Mouse (Mus musculus) lung, postnatal 0 days (tissue): ENCODE data around the gene Rhox12. TPM values are rescaled to one million over a fixed set of nuclear protein-coding genes. Genes with fewer than 3 reads are reported as not detected.

Experiments used
- ATAC-seq: fragments of 200-750 bp; cut with Nextera tagmentation; 2 replicates; pipeline ENCODE4 v1.8.0; 2017; ENCODE audit warnings: moderate library complexity
- DNase-seq: peaks from one replicate; pipeline ENCODE4 v3.0.0-alpha.2; 2016; ENCODE audit warnings: low spot score
- H3K27ac ChIP-seq: fragments of 300-500 bp; sonication (generic); 2 replicates; pipeline ENCODE4 v1.5.1; 2014; ENCODE audit warnings: antibody characterized with exemption, mild to moderate bottlenecking, low read length, mixed read lengths
- H3K27me3 ChIP-seq: fragments of 300-500 bp; sonication (generic); replicated peaks from 2 replicates; pipeline ENCODE4 v1.6.1; 2014; ENCODE audit warnings: low read length, mixed read lengths; ENCODE audit not compliant: insufficient read depth
- H3K36me3 ChIP-seq: fragments of 300-500 bp; sonication (generic); 2 replicates; pipeline ENCODE4 v1.6.1; 2014; ENCODE audit warnings: low read length, mixed read lengths; ENCODE audit not compliant: insufficient read depth
- H3K4me1 ChIP-seq: fragments of 300-500 bp; sonication (generic); 2 replicates; pipeline ENCODE4 v1.6.1; 2014; ENCODE audit warnings: antibody characterized with exemption, low read depth, low read length, mixed read lengths; ENCODE audit not compliant: insufficient read depth
- H3K4me2 ChIP-seq: fragments of 300-500 bp; sonication (generic); replicated peaks from 2 replicates; pipeline ENCODE4 v1.6.1; 2014; ENCODE audit warnings: low read depth, mild to moderate bottlenecking, low read length, moderate library complexity, mixed read lengths
- H3K4me3 ChIP-seq: fragments of 300-500 bp; sonication (generic); 2 replicates; pipeline ENCODE4 v1.5.1; 2014; ENCODE audit warnings: low read depth, low read length
- H3K9ac ChIP-seq: fragments of 300-500 bp; sonication (generic); replicated peaks from 2 replicates; pipeline ENCODE4 v1.6.1; 2014; ENCODE audit warnings: low read depth, mild to moderate bottlenecking
- H3K9me3 ChIP-seq: fragments of 300-500 bp; sonication (generic); 2 replicates; pipeline ENCODE4 v1.6.1; 2016; ENCODE audit warnings: low read length, mixed read lengths
- CTCF ChIP-seq: IDR thresholded peaks from 2 replicates; pipeline ENCODE4 v1.5.1; 2016; ENCODE audit warnings: antibody characterized with exemption, mild to moderate bottlenecking
- EP300 ChIP-seq: IDR thresholded peaks from 2 replicates; pipeline ENCODE4 v1.6.1; 2016; ENCODE audit warnings: antibody characterized with exemption, mild to moderate bottlenecking, control low read depth
- WGBS: fragments of 180-500 bp; shearing (Covaris S2); extraction: QIAGEN DNeasy Blood & Tissue Kit; methylation state at CpG from one replicate; pipeline ENCODE4 v1.1.7; 2014; 5-methylcytosine and 5-hydroxymethylcytosine counted together
- polyA plus RNA-seq: library from polyadenylated mRNA; unstranded; fragments of >200 nt; fragmentation: Nextera tagmentation; extraction: Ambion mirVana; gene quantifications from 2 replicates; pipeline ENCODE4 v1.2.1, GENCODE M21; 2015

The Rhox12 gene
- polyA plus RNA-seq = not detected in 2 replicates

GRCm38 (mm10) chrX:38110807-38111206 lies at the start of gene Rhox12:
Gene Rhox12 (minus strand): TSS chrX:38110907.
- 73% methylated on average over 4 of the region's 4 CpGs for whole genome bisulfite sequencing
- no peak for ATAC-seq

DNA sequence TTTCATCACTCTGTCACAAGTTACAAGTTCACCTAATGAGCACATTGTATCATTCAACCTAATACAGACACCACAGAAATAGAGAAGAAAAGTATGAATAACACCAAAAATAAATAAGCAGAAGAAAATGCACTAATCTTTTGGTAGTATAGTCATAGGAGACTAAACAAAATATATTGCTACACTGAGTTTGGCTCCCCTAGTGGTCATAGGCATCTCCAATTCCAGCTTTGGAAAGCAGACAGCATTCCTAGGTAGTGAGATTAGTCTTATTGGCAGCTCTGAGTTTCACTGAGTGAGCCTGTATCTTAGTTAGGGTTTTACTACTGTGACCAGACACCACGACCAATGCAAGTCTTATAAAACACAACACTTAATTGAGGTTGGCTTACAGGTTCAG lies 48.4 kb upstream of the Rhox12 start:
- H3K4me3 ChIP-seq = no peak overlapping the region
- no peaks in the 10 kb centered on the region for H3K36me3 ChIP-seq
- WGBS = 62% methylated on average over 1 of the region's 1 CpGs
- DNase-seq (no peak), ATAC-seq (no peak)
- no peak overlapping the region for H3K4me2 ChIP-seq
- H3K27ac ChIP-seq = no peak overlapping the region
- H3K9me3 ChIP-seq = no peaks in the 10 kb centered on the region
- no peak overlapping the region for H3K9ac ChIP-seq
- TF ChIP-seq EP300 (no peak), CTCF (peak; percentile 44)
- H3K27me3 ChIP-seq = no peaks in the 10 kb centered on the region
- H3K4me1 ChIP-seq = no peaks in the 10 kb centered on the region

More at GRCm38 (mm10) chrX:38110807-38111206, at the start of gene Rhox12:
- Histone ChIP-seq H3K4me1 (no peaks in the 10 kb centered on the region), H3K36me3 (no peaks in the 10 kb centered on the region), H3K9ac (no peak within 1 kb of the TSS), H3K4me3 (no peak within 1 kb of the TSS), H3K9me3 (no peaks in the 10 kb centered on the region), H3K4me2 (no peak within 1 kb of the TSS), H3K27me3 (no peaks in the 10 kb centered on the region), H3K27ac (no peak within 1 kb of the TSS)
- TF ChIP-seq EP300 (no peak), CTCF (no peak)
- DNase-seq = no peak

GRCm38 (mm10) chrX:38121478-38121877 lies 10.8 kb upstream of the Rhox12 start:
- H3K4me3 ChIP-seq = no peak overlapping the region
- no peaks in the 10 kb centered on the region for H3K9me3 ChIP-seq
- ATAC-seq (no peak), DNase-seq (no peak)
- H3K9ac ChIP-seq = no peak overlapping the region
- H3K27me3 ChIP-seq = no peaks in the 10 kb centered on the region
- no peak overlapping the region for H3K27ac ChIP-seq
- H3K4me2 ChIP-seq = no peak overlapping the region
- no peaks in the 10 kb centered on the region for H3K36me3 ChIP-seq
- TF ChIP-seq CTCF (no peak), EP300 (no peak)
- H3K4me1 ChIP-seq = no peaks in the 10 kb centered on the region
- 86% methylated on average over 29 of the region's 34 CpGs for WGBS

GRCm38 (mm10) chrX:38120982-38121381 lies 10.3 kb upstream of the Rhox12 start, which contains the start of gene Rhox13:
Gene Rhox13 (plus strand): TSS chrX:38121219.
- H3K4me3 ChIP-seq = no peak within 1 kb of the TSS
- ATAC-seq (no peak), DNase-seq (no peak)
- H3K27me3 ChIP-seq = no peaks in the 10 kb centered on the region
- H3K36me3 ChIP-seq = no peaks in the 10 kb centered on the region
- no peaks in the 10 kb centered on the region for H3K4me1 ChIP-seq
- H3K9ac ChIP-seq = no peak within 1 kb of the TSS
- TF ChIP-seq EP300 (no peak), CTCF (no peak)
- no peaks in the 10 kb centered on the region for H3K9me3 ChIP-seq
- no peak within 1 kb of the TSS for H3K4me2 ChIP-seq
- no peak within 1 kb of the TSS for H3K27ac ChIP-seq
- 92% methylated on average over 20 of the region's 20 CpGs for WGBS

DNA sequence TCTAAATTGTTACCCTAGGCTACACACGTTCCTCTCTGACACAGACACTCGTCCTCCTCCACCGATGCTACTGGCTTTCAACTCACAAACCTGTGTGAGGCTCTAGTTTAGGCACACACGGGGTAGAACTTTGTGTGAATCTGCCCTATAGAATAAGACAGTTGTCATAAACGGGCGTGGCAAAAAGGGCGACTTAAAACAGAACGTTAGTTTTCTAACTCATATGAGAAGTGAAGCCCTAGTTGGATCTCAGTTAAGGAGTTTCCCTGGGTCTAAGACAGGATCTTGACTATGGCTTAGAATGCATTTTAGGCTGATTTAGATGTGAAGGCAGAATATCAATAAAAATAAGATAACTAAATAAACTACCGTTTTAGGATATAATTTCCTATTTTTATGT lies 25.7 kb downstream of the Rhox12 start, which contains the start of gene Rhox11:
Gene Rhox11, minus strand, starts transcription at position 101 of the 400 bp plus-strand sequence.
- Histone ChIP-seq H3K9ac (no peak within 1 kb of the TSS), H3K27ac (no peak within 1 kb of the TSS), H3K4me2 (no peak within 1 kb of the TSS), H3K4me3 (no peak within 1 kb of the TSS), H3K9me3 (no peaks in the 10 kb centered on the region), H3K4me1 (no peaks in the 10 kb centered on the region), H3K36me3 (no peaks in the 10 kb centered on the region), H3K27me3 (no peaks in the 10 kb centered on the region)
- TF ChIP-seq CTCF = no peak
- no peak for TF ChIP-seq EP300
- no peak for ATAC-seq
- WGBS = 87% methylated on average over 9 of the region's 9 CpGs
- no peak for DNase-seq

DNA sequence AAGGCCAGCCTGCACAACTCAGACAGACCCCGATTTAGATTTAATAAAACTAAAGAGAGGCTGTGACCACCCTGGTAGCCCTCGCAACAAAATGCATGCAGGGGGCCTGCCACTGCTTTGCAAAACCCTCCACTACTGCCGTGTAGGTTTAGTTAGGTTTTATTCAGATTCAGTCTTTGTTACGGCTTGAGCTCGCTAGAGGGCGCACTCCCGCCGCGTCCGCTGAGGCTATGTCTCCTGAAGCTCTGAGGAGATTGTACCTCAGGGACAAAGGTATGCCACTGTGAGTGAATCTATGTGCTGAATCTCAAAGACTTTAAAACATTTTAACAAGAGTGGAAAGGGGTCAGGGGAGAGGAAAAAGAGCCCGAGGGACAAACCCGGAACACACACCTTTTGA lies 26.5 kb downstream of the Rhox12 start:
- 18% methylated on average over 12 of the region's 12 CpGs for whole genome bisulfite sequencing
- peak; percentile 70 for TF ChIP-seq CTCF
- no peak for TF ChIP-seq EP300
- Histone ChIP-seq H3K4me3 (no peak overlapping the region), H3K27me3 (no peaks in the 10 kb centered on the region), H3K9ac (no peak overlapping the region), H3K36me3 (no peaks in the 10 kb centered on the region), H3K27ac (no peak overlapping the region), H3K9me3 (no peaks in the 10 kb centered on the region), H3K4me2 (no peak overlapping the region), H3K4me1 (no peaks in the 10 kb centered on the region)
- no peak for ATAC-seq
- peak; percentile 17 for DNase-seq

DNA sequence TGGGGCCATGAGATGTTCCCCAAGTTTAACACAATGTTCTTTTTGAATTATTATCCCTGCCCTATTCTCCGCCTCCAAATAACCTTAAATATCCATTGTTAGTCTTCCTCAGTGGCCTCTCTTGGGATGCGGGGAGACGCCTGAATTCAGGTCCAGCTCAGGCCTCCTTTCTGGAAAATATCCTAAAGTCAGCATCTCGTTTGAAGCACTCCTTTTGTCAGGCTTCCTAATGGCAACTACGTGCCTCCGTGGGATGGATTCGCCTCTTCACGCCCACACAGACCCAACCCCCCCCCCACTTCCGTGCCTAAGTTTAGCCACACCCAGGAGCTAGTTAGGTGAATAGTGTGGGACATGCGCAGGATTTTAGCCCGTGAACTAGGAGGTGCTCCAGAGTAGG lies 44.5 kb downstream of the Rhox12 start, which contains the start of gene Rhox10:
Gene Rhox10, plus strand, starts transcription at position 301 of the 400 bp plus-strand sequence.
- Histone ChIP-seq H3K9me3 (no peaks in the 10 kb centered on the region), H3K4me1 (no peaks in the 10 kb centered on the region), H3K9ac (no peak within 1 kb of the TSS), H3K36me3 (no peaks in the 10 kb centered on the region), H3K4me2 (no peak within 1 kb of the TSS), H3K27ac (no peak within 1 kb of the TSS), H3K4me3 (no peak within 1 kb of the TSS), H3K27me3 (no peaks in the 10 kb centered on the region)
- TF ChIP-seq CTCF (no peak), EP300 (no peak)
- ATAC-seq (no peak), DNase-seq (no peak)
- 88% methylated on average over 11 of the region's 11 CpGs for WGBS
